Mouse (Mus musculus) neutrophil, adult 5-6 weeks (primary cell): Measurements from ENCODE around the gene Akr1b8. TPM values are rescaled to one million over a fixed set of nuclear protein-coding genes. Genes with fewer than 3 reads are reported as not detected.
"Not testable (repeated sequence)": the region's sequence is repeated elsewhere in the genome, so short reads cannot be mapped to it uniquely, and the experiment has no call there.

Experiments used
- ATAC-seq: fragments of 151-379, 151-347 bp; 2 replicates; pipeline ENCODE4 v1.8.0; 2017; ENCODE audit warnings: mild to moderate bottlenecking, moderate TSS enrichment; ENCODE audit not compliant: insufficient number of reproducible peaks, poor library complexity, low FRiP score, severe bottlenecking; ENCODE audit errors: extremely low read depth
- total RNA-seq: library from RNA; stranded (forward); fragments of 200-1000 nt; gene quantifications from 2 replicates; pipeline ENCODE4 v1.2.3, GENCODE M21; 2017

The Akr1b8 gene
- total RNA-seq, 1 experiment from 2014 or later, result not detected

DNA sequence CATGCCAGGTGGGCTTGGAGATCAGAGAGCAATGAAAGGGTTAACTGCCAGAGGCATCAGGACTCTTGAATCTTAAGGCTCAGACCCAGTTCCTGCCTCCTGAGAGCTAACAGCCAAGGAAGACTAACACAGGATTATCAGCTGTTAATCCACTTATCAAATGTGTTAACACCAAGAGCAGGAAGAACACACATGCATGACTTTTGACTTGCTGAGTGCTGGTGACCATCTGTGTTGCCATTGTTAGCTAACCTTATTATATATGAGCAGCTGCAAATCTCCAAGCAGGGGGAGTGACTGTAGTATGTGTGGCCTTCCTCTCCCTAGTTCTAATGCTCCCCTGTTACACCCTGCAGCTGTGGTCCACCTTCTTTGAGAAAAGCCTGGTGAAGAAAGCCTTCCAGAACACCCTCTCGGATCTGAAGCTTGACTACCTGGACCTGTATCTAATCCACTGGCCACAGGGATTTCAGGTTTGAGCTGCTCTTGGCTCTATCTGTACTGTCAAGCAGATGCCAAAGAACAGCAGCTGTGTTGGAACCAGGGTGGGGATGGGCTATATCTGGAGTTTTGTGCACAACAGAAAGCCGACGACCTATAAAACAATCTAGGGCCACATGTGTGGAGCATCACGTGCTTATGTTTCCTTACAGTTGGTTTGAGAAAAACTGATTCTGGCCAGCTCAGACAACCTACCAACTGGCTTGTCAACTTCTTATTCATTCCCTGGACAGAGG, 34.7 kb downstream of the Akr1b8 start:
- ATAC-seq, result no peak

DNA sequence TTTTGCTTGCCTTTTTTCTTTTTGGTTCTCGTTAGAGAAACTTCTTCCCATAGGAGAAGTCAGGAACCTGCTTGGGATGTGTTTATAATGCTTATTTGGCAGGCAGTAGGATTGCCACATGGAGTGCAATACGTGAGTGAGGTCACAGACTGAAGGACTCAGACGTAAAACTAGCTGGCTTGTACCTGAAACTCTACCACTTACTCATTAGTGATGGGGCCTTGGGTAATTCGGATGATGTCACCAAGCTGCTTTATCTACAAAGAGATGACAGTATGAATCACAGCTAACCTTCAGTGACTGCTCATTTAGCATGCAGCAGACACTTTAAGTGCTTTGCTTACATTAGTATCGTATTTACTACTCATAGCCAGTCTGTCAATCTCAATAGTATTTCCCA, 42.0 kb downstream of the Akr1b8 start:
- no peak for ATAC-seq

DNA sequence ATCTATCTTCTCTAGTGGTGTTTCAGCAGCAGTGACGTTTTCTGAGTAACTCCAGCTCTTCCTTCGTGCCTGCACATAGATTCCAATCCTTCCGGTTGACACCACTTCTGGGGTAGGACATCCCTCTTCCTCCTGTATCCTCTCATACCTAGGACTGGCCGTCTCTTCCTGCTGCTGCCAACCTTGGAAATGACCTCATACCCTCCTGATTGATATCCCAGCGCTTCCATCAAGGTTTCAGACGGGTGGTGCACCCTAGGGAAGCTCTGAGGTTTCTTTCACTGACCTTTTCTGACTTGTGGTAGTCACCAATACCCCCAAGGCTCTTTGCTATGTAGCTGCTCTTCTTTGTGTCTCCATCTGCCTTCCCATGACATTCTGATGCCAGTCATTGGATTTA, 44.5 kb downstream of the Akr1b8 start:
- no peak for ATAC-seq

DNA sequence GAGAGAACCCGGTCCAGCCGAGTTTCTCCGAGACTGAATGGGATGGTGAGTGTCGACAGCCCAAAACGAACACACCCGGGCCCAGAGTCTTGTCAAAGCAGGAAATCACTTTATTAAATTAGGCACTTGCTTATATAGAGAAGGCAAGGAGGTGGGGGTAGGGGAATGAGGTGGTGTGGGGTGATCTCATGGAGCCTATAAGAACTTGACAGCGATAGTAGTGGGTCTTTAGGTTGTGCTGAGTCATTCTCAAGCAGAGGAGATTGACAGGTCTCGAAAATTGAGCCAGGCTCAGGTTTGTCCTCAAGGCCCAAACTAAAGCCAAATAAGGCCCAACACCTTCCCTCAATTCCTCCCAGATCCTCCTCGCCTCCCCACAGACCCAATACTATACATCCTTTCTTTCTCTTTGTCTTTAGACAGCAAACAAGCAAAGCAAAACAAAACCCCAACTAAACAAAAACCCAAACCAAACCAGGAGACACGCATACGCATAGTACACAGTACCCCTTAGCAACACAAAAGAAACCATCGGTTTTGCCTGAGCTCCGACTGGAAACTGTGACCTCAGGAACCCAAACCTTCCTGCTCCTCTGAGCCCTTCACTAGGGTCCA, 45.8 kb downstream of the Akr1b8 start:
- ATAC-seq, result no peak

DNA sequence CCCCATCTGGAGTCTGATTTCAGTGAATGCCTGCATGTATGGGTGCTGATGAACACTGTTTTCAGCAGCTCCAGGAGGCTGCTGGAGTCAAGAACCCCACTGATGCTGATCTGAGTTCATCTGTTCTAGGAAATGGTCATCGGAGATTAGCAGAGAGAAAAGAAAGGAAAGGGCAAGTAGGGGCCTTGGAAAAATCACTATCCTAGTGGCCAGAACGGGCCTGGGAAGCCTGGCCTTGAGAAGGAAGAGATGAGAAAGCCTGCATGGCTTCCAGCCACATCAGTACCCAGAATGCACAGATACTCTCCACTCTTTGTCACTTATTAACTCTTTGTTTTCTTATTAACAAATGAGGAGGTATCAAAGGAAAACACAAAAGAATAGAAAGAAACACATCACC, 46.8 kb downstream of the Akr1b8 start:
- no peak for ATAC-seq

DNA sequence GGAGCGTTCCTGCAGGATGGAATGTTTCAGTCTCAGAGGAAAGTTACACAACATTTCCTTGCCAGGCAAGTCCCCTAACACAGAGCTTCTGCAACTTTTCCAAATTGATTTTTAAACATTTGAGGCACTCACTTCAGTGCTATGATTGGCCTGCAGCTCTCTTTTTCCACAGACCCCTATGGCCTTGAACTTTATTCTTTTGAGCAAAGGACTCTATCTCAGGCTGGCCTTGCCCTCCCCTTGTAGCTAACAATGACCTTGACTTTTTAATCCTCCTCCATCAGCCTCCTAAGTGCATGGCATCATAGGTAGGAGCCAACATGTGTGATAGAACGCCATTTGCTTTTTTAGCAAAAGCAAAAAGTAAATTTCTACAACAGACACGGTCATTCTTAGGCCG, 52.8 kb downstream of the Akr1b8 start:
- no peak for ATAC-seq

DNA sequence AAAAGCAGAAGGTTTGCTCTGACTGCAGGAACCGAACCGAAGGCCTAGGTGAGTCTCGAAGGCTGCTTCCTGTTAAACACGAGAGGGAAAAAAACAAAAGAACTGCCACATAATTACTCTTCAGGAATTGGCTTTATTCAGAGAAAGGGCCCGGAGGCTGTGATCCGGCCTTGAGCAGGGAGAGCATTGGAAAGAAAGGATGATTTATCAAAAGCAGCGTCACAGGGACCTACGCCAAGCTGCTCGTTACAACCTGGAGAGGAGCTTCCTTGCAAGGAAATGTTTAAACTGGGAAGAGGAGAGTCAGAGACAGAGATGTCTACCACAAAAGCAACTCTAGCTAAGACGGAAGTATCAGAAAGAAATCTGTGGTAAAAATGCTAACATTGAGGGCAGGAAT, 53.5 kb downstream of the Akr1b8 start:
- no peak for ATAC-seq

DNA sequence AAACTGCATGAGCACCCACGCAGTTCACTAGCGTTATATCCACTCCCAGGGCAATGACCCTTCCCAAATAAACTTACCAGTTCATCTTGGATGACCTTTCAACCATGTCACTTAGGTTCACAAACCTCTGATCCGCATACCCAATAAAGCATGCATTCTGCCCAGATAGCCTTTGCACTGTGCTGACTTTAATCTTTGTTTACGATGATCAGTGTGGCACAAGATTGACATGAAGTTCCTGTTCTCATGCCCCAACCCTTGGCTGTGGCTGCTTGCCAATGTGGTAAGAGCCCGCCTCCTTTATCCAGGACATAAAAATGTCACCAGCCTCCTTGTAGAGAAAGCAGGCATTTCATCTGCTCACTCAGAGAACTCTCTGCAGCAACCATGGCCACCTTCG, 58.1 kb downstream of the Akr1b8 start, which contains the start of gene Akr1b7:
Akr1b7 (plus strand) TSS at position 312 of the 400 bp plus-strand sequence.
- no peak for ATAC-seq

DNA sequence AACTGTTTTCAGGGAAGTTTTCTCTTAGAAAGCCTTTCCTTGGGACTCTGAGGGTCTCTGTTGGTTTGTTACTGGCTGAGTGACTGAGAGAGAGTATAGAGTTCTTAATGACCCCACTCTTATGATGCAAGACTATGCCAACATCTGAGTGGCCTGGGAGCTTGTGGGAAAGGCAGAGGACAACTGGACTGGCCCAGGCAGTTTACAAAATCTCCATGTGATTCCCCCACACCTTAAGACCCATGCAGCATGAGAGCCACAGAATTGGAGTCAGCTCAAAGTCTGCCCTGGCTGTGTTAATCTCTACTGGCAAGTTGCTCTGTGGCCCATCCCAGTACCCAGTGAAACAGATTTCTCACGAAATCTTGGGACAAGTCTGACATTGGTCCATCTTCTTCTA, 58.8 kb downstream of the Akr1b8 start:
- no peak for ATAC-seq

DNA sequence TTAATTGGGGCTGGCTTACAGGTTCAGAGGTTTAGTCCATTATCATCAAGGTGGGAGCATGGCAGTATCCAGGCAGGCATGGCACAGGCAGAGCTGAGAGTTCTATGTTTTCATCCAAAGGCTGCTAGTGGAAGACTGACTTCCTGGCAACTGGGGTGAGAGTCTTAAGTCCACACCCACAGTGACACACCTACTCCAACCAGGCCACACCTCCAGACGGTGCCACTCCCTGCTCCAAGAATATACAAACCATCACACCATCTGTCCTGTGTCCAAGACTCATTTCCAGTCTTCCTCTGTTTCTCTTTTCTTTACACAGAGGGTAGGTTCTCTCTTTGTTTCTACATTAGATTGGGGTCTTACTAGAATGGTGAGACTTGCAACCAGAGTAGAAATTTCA, 59.5 kb downstream of the Akr1b8 start:
- ATAC-seq, result not testable (repeated sequence)

DNA sequence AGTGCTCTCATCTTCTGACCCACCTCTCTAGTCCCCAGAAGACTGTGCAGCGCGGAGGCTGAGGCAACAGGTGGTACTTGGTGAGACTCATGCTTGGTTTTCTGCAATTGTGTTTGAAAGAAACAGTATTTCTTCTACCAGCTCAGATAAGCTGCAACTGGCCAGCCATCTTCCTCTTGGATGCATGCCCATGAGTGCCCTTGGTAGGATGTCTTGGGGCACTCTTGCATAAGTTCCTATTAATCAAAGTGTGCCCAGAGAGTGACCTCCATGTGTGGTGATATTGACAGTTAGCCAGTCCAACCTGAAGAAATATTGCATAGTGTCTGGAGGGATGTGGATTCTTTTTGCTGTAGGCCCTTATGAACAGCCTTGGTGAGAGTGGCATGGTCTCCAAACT, 62.6 kb downstream of the Akr1b8 start:
- no peak for ATAC-seq

Other genes starting within 250 kb of the Akr1b8 start
- gene Slc35b4, start 177.0 kb upstream of the Akr1b8 start, total RNA-seq, result 14.4 and 14.8 TPM in 2 replicates
- 64.4 and 64.6 TPM in 2 replicates for gene Akr1b3, start 36.6 kb upstream of the Akr1b8 start, total RNA-seq
- 34.4 and 36.1 TPM in 2 replicates for gene Akr1b10, start 30.1 kb downstream of the Akr1b8 start, total RNA-seq
- not detected in 2 replicates for gene Akr1b7, start 58.2 kb downstream of the Akr1b8 start, total RNA-seq
- 165 and 169 TPM in 2 replicates for gene Bpgm, start 122.1 kb downstream of the Akr1b8 start, total RNA-seq
- gene Cald1, start 244.4 kb downstream of the Akr1b8 start, total RNA-seq, result 6.8 and 7.7 TPM in 2 replicates